Mouse (Mus musculus): Measurements from ENCODE around the gene Ncbp2. TPM values are rescaled to one million over a fixed set of nuclear protein-coding genes. Genes with fewer than 3 reads are reported as not detected.

Ncbp2 gene
- polyA plus RNA-seq, 1 experiment: 52.3 TPM

DNA sequence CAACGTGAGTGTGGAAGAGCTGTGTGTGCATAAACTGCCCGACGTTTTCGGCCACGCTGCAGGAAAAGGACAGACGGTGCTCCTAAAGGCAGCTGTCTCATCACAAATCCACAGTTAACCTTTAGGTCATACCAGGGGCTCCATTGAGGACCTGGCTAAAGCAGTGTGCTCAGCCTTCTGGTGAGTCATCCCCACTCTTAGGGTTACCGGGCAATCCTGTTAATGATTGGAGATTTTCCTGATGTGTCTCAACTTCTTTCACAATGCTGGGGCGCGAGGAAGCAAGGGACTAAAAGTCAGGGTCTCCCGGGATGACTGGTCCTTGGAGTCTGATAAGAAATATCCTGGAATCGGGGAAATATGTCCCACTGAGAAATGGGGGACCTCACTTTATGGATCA, 30.5 kb upstream of the Ncbp2 start:
- 0 out of 2 replicates have a peak, but pooled peaks cover 4% of the 10 kb centered on the region for H3K4me1 ChIP-seq (ENCODE audit: control insufficient read depth, insufficient read depth, low read length)
- H3K4me3 ChIP-seq (ENCODE audit: insufficient read depth, low read length): no peak overlapping the region
- TF ChIP-seq CTCF (IDR thresholded peaks at IDR 0.05; ENCODE audit: low read depth, low read length) (no peak), POLR2A (IDR thresholded peaks at IDR 0.05; ENCODE audit: borderline replicate concordance, low read depth, low read length) (no peak)
- H3K27ac ChIP-seq (ENCODE audit: insufficient read depth, low read depth, low read length): no peak overlapping the region

GRCm38 (mm10) chr16:31918248-31918724, 30.0 kb upstream of the Ncbp2 start:
- Histone ChIP-seq H3K4me3 (ENCODE audit: insufficient read depth, low read length) (no peak overlapping the region), H3K27ac (ENCODE audit: insufficient read depth, low read depth, low read length) (no peak overlapping the region), H3K4me1 (ENCODE audit: control insufficient read depth, insufficient read depth, low read length) (0 out of 2 replicates have a peak, but pooled peaks cover 4% of the 10 kb centered on the region)
- TF ChIP-seq POLR2A (IDR thresholded peaks at IDR 0.05; ENCODE audit: borderline replicate concordance, low read depth, low read length) (no peak), CTCF (IDR thresholded peaks at IDR 0.05; ENCODE audit: low read depth, low read length) (peak; percentile 81)

GRCm38 (mm10) chr16:31924368-31924767, 23.9 kb upstream of the Ncbp2 start:
- TF ChIP-seq POLR2A (IDR thresholded peaks at IDR 0.05; ENCODE audit: borderline replicate concordance, low read depth, low read length): no peak
- TF ChIP-seq CTCF (IDR thresholded peaks at IDR 0.05; ENCODE audit: low read depth, low read length): no peak
- H3K27ac ChIP-seq (ENCODE audit: insufficient read depth, low read depth, low read length): no peak overlapping the region
- peaks cover 27% of the 10 kb centered on the region for H3K4me1 ChIP-seq (ENCODE audit: control insufficient read depth, insufficient read depth, low read length)
- H3K4me3 ChIP-seq (ENCODE audit: insufficient read depth, low read length): no peak overlapping the region

DNA sequence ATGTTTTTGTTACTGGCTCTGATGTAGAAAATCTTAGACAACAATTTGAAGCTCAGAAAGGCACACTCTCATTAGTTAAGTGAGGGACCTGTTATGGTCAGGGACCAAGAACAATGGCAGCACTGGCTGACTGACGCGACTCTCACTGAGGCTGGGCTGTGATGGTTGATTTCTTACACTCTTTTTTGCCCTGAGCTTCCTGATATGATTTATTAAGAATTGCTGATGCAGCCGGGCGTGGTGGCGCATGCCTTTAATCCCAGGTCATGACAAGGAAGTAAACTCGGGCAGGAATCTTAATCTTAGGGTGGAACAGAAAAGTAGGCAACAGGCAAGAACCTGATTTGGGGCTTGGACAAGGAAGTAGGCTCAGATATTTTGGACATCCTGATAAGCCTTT, 22.2 kb upstream of the Ncbp2 start:
- TF ChIP-seq CTCF (IDR thresholded peaks at IDR 0.05; ENCODE audit: low read depth, low read length) (no peak), POLR2A (IDR thresholded peaks at IDR 0.05; ENCODE audit: borderline replicate concordance, low read depth, low read length) (no peak)
- Histone ChIP-seq H3K27ac (ENCODE audit: insufficient read depth, low read depth, low read length) (peak overlapping the region; percentile 56), H3K4me1 (ENCODE audit: control insufficient read depth, insufficient read depth, low read length) (peaks cover 30% of the 10 kb centered on the region), H3K4me3 (ENCODE audit: insufficient read depth, low read length) (no peak overlapping the region)

DNA sequence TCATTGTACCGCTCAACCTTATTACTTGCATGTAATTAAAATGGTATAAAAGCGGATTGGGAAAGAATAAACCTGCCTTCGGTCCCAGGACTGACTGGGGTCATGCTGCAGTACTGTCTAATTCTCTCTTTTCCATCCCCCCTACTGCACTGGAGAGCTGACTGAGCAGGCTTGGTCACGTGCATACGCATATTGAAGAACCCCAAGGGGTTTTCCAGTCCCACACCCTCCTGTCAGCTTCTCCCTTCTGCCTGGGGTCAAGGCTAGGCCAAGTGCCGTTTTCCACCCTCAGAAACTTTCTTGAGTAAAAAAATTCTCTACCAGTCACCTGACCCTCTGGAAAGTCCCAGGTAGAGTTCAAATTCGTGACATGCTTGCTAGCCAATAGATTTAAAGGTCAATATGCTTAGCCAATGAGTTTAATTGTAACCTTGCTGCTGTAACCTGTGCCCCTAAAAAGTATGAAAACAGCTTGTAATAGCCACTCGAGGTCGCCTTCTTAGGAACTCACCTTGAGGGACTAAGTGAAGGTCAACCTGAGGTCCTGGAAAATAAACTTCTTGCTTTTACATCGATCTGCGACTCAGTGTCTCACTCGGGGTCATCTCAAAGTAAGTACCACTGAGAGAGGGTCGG, 21.6 kb upstream of the Ncbp2 start:
- no peak overlapping the region for H3K4me3 ChIP-seq (ENCODE audit: insufficient read depth, low read length)
- H3K4me1 ChIP-seq (ENCODE audit: control insufficient read depth, insufficient read depth, low read length): peaks cover 31% of the 10 kb centered on the region
- H3K27ac ChIP-seq (ENCODE audit: insufficient read depth, low read depth, low read length): peak overlapping the region; percentile 56
- TF ChIP-seq CTCF (IDR thresholded peaks at IDR 0.05; ENCODE audit: low read depth, low read length) (no peak), POLR2A (IDR thresholded peaks at IDR 0.05; ENCODE audit: borderline replicate concordance, low read depth, low read length) (no peak)

- H3K4me3 ChIP-seq (ENCODE audit: insufficient read depth, low read length): no peak overlapping the region
- TF ChIP-seq CTCF (IDR thresholded peaks at IDR 0.05; ENCODE audit: low read depth, low read length) (no peak), POLR2A (IDR thresholded peaks at IDR 0.05; ENCODE audit: borderline replicate concordance, low read depth, low read length) (no peak)
- no peak overlapping the region for H3K27ac ChIP-seq (ENCODE audit: insufficient read depth, low read depth, low read length)
- peaks cover 30% of the 10 kb centered on the region for H3K4me1 ChIP-seq (ENCODE audit: control insufficient read depth, insufficient read depth, low read length)
Observed at GRCm38 (mm10) chr16:31927412-31927811, 20.9 kb upstream of the Ncbp2 start.

- Histone ChIP-seq H3K4me1 (ENCODE audit: control insufficient read depth, insufficient read depth, low read length) (peaks cover 38% of the 10 kb centered on the region), H3K27ac (ENCODE audit: insufficient read depth, low read depth, low read length) (no peak overlapping the region), H3K4me3 (ENCODE audit: insufficient read depth, low read length) (no peak overlapping the region)
- TF ChIP-seq POLR2A (IDR thresholded peaks at IDR 0.05; ENCODE audit: borderline replicate concordance, low read depth, low read length) (no peak), CTCF (IDR thresholded peaks at IDR 0.05; ENCODE audit: low read depth, low read length) (no peak)
Observed at GRCm38 (mm10) chr16:31931330-31931729, 17.0 kb upstream of the Ncbp2 start.

DNA sequence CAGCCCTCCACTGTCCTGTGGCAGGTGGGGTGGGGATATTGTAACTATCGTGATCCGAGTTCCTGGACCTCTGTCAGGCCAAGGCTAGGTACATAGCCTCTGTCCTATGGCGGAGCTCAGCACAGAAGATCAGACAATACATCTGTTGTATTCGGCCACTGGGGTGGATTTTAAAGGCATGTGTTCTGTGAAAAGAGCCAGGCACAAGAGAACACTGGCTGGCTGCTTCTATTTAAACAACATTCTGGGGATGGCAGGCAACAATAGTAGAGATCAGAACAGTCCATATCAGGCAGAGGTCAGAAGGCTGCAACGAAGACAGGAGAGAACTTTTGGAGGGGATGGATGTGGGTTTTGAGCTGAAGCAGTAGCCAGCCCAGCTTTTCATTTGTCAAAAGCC, 16.1 kb upstream of the Ncbp2 start:
- H3K27ac ChIP-seq (ENCODE audit: insufficient read depth, low read depth, low read length): no peak overlapping the region
- H3K4me1 ChIP-seq (ENCODE audit: control insufficient read depth, insufficient read depth, low read length): peaks cover 31% of the 10 kb centered on the region
- no peak overlapping the region for H3K4me3 ChIP-seq (ENCODE audit: insufficient read depth, low read length)
- no peak for TF ChIP-seq POLR2A (IDR thresholded peaks at IDR 0.05; ENCODE audit: borderline replicate concordance, low read depth, low read length)
- TF ChIP-seq CTCF (IDR thresholded peaks at IDR 0.05; ENCODE audit: low read depth, low read length): no peak

DNA sequence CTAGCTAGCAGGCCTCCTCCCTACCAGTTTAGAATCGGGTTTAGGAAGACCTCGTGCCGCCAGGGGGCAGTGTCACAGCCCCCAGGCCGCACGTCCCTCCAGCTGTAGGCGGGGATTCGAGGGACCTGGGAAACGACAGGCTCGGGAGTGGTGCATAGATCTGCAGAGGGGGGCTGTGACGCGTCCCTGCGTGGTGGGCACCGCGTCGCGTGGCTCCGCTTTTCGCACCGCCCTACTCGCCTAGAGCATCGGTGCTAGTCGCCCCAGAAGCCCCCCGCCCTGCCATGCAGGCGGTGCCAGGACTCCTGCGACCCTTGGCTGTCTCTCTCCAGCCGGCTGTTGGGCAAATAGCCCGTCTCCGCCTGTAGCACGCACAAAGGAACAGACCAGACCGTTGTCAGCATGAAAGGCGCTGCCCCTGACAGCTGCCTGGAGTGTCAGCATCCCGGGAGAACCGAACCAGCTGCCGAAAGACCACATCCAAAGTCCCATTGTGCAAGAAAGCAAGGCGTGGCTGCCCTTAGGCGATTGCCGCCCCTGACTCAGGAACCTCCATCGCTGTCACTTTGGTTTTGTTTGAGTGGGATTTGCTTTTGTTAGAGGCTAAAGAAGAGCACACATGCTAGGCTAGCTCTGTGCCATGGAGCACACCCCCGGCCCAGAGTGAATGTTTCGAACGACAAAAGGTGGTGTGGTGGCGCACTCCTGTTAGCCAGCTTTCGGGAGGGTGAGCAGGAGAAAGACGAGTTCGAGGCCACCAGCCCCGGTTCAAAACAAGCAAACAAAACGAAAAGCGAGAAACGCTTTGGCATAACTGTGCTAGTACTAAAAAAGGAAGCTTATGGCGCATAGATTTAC, 15.2 kb upstream of the Ncbp2 start:
- peaks cover 35% of the 10 kb centered on the region for H3K4me1 ChIP-seq (ENCODE audit: control insufficient read depth, insufficient read depth, low read length)
- H3K4me3 ChIP-seq (ENCODE audit: insufficient read depth, low read length): peak overlapping the region; percentile 66
- peak overlapping the region; percentile 19 for H3K27ac ChIP-seq (ENCODE audit: insufficient read depth, low read depth, low read length)
- peak; percentile 57 for TF ChIP-seq CTCF (IDR thresholded peaks at IDR 0.05; ENCODE audit: low read depth, low read length)
- no peak for TF ChIP-seq POLR2A (IDR thresholded peaks at IDR 0.05; ENCODE audit: borderline replicate concordance, low read depth, low read length)

Data from bone marrow macrophage, adult 2 months (primary cell).